Mouse (Mus musculus) megakaryocyte progenitor cell, adult 5-6 weeks (primary cell): ENCODE data around the gene Wdr83os. TPM values are rescaled to one million over a fixed set of nuclear protein-coding genes. Genes with fewer than 3 reads are reported as not detected.
"Not testable (repeated sequence)": the region's sequence is repeated elsewhere in the genome, so short reads cannot be mapped to it uniquely, and the experiment has no call there.

Experiments used
- ATAC-seq: replicated peaks from 2 replicates; pipeline ENCODE4 v1.8.0; 2016; ENCODE audit warnings: mild to moderate bottlenecking, moderate TSS enrichment, inconsistent platforms; ENCODE audit not compliant: poor library complexity
- total RNA-seq, 2 experiments: library from RNA; stranded (forward) in 1 of 2; stranded (reverse) in 1 of 2; fragments of 157-497, 149-512 nt in 1 of 2; fragments of 200-1000 nt in 1 of 2; gene quantifications; 2 replicates each; pipeline versions ENCODE4 v1.2.3 to v1.2.4; 2015 to 2017

The Wdr83os gene
- total RNA-seq, 2 experiments from 2014 or later: 41.4 to 193 TPM

DNA sequence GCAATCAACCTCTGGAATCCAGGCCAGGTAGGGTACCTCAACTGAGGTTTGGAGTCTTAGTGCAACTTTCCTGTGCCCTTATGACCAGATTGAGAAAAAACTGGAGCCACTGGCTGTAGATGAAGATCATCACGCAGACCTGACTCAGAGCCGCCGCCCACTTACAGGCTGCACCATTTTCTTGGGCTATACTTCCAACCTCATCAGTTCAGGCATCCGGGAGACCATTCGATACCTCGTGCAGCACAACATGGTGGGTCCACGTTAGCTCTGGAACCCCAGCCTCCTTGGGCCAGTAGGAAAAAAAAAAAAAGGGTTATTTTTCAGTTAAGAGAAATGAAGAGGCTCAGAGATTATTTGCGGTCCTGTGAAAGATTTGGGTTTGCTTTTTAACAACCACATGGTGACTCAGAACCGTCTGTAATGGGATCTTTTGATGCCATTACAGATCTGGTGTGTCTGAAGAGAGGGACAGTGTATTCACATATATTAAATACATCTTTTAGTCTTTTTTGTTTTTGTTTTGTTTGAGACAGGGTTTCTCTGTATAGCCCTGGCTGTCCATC lies 8.1 kb upstream of the Wdr83os start:
- no peak for ATAC-seq

DNA sequence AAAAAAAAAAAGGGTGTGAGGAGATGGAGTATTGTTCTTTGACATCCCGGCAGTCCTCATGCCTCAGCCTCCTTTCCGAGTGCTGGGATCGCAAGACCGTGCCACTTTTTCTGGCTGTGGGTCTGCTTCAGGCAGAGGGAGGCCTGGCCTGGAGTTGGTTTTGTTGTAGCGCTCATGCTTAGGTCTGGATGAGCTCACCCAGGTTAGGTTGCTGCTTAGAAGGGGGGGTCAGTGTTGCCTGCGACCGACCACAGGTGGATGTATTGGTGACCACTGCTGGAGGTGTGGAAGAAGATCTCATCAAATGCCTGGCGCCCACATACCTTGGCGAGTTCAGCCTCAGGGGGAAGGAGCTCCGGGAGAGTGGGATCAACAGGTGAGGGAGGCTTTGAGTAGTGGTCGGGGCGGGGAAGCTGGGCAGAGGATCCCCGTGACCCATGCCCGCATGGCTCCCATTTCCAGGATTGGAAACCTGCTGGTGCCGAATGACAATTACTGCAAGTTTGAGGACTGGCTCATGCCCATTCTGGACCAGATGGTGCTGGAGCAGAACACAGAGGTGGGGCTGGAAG lies 7.4 kb upstream of the Wdr83os start:
- no peak for ATAC-seq

DNA sequence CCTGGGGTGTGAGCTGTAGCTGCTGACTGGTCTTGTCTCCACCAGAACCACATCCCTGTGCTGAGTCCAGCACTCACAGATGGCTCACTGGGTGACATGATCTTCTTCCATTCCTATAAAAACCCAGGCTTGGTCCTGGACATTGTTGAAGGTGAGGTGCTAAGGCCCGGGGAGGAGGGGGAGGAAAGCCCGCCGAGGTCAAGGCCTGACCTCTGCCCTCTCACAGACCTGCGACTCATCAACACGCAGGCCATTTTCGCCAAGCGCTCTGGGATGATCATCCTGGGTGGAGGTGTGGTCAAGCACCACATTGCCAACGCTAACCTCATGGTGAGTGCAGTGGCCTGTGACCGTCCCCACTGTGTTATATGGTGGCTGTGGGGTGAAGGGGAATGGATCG lies 6.4 kb upstream of the Wdr83os start:
- no peak for ATAC-seq

DNA sequence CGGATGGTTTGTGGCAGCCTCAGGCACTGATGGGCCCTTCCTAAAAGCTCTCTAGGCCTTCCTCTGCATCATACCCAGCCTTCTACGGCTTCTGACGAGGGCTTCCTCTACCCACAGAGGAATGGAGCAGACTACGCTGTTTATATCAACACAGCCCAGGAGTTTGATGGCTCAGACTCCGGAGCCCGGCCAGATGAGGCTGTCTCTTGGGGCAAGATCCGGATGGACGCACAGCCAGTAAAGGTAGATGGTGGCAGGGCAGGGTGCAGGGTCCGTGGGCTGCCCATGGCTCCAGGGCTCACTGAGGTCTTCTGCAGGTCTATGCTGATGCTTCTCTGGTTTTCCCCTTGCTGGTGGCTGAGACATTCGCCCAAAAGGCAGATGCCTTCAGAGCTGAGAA lies 5.9 kb upstream of the Wdr83os start:
- no peak for ATAC-seq

DNA sequence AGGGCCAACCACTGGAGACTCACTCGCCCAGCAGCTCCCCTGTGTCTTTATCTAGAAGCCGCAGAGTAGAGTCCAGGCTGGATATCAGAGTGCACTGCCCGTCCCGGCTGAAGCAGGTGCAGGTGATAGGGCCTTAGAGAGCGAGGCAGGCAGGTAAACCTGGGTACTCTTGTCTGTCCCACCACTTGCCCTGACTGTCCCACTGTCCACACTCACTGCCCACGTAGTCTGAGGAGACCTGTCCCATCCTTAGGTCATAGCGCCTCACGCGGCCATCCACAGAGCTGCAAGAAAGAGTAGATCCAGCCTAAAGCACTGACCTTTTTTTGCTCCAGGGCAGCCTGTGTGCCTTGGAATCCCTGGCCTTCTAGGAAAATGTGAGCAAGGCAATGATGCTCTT lies 4.5 kb upstream of the Wdr83os start:
- ATAC-seq: no peak

DNA sequence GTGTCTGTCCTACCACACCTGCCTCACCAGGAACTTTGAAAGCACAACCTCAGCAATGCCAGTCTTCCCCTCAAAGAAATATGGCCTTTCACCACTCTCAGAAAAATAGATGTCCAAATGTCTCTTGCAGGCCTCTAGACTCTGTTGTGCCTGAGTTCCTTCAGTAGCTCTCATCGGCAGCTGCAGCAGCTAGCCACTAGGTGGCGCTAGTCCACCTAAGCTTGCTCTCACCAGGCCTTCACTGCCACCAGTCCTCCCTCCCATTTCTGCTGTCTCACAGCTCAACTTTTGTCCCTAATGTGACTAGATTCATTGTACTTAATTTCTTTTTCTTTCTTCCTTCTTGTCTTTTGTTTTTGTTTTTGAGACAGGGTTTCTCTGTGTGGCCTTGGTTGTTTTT lies 3.5 kb upstream of the Wdr83os start:
- peak; percentile 64 for ATAC-seq

DNA sequence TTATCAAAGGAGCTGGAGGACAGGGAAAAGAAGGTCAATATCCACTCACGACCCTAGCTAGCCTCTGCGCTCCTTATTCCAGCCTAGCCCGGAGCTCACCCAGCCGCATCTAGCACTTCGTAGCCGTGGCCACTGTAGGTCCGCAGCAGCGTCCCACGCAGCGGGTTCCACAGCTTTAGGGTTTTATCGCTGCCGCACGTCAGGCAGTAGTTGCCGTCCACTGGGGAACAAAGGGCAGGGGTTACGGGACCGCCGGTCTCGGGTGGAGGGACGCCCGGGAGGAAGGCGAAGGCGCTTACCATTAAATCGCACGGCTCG lies 367 bp upstream of the Wdr83os start:
- no peak for ATAC-seq

DNA sequence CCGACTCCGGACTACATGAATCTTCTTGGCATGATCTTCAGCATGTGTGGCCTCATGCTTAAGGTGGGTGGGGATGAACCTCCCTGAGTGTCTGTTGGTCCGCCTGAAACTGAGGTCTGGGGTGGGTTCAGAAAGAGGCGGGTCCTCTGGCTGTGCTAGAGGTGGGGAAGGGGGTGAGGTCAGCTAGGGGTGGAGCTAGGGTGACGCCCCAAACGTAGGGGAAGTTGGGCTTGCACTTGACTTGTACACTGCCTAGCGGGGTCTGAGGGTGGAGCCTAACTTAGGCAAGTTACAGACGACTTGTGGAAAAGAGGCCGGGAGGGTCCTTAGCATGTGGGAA lies 646 bp downstream of the Wdr83os start, which contains the start of gene Wdr83:
Wdr83 (minus strand) TSS at position 91 of the 340 bp plus-strand sequence.
- ATAC-seq: peak; percentile 64

DNA sequence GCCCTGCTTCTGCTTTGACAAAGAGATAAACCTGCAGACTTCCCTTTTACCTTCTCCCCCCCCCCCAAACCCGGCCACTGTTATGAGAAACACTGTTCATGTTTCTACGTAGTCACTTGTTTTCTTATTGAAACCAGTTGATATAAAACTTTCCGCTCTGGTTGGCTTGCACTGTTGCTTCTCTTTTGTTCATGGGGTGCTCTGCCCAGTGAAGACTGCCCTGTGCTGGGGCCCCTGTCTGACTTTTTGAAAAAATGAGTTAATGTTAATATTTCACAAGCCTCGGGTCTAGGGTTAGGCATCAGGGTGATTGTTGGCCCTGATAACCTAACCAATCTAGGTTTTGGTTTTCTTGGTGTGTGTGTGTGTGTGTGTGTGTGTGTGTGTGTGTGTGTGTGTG lies 1.6 kb downstream of the Wdr83os start:
- ATAC-seq: not testable (repeated sequence)

DNA sequence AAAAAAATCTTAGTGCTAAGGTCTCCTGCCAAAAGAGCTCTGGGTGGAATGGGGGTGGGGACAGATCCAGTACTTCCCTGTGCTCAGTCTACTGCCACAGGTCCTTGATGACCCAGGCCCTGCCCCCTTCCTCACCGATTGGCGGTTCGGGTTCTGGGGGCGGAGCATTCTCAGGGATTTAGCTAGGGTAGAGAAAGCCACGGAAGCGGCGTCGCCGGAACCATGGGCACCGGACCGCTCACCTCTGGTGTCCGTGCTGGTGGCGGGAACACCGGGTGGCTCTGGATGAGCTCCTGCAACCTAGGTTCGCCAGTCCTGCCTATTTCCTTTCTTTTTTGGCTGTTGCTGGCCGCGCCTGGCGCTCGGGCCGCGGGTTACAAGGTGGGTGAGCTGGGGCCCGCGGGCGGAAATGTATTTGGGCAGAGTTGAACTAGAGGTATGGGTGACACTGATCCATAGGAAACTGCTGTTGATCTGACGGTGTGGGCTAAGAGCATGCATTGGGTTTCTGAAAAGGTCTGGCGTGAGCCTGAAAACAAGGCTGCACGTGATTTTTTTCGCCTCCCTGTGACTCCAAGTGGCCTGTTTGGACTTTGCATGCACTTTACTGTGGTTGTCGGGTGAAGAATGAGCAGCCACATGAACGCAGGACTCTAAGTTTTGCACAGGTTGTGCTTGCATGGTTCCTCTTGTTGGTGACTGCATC lies 2.7 kb downstream of the Wdr83os start, which contains the start of gene Man2b1:
Man2b1 (plus strand) TSS at position 163 of the 706 bp plus-strand sequence.
- ATAC-seq: peak; percentile 67

DNA sequence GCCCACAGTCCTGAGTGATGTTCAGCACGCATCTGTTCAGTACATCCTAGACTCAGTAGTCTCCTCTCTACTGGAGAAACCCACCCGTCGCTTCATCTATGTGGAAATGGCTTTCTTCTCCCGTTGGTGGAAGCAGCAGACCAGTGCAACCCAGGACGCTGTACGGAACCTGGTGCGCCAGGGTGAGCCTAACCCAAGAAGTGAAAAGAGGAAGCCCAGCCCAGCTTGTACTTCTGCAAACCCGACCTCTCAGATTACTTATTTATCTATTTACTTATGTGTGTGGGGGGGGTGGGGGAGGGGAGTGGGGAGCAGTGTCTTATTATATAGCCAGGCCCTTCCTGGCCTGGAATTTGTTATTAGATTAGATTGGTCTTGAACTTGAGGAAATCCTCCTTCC lies 4.1 kb downstream of the Wdr83os start:
- ATAC-seq: peak; percentile 16; the same call in 1 of the 2 replicates

DNA sequence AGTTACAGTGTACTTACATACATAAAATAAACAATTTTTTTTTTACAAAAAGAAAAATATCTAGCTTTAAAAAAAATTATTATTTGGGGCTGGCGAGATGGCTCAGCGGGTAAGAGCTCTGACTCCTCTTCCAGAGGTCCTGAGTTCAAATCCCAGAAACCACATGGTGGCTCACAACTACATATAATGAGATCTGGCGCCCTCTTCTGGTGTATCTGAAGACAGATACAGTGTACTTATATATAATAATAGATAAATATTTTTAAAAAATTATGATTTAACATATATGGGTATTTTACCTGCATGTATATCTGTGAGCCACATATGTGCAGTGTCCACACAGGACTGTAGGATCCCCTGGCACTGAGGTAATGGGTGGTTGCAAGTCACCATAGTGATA lies 5.7 kb downstream of the Wdr83os start:
- no peak for ATAC-seq

DNA sequence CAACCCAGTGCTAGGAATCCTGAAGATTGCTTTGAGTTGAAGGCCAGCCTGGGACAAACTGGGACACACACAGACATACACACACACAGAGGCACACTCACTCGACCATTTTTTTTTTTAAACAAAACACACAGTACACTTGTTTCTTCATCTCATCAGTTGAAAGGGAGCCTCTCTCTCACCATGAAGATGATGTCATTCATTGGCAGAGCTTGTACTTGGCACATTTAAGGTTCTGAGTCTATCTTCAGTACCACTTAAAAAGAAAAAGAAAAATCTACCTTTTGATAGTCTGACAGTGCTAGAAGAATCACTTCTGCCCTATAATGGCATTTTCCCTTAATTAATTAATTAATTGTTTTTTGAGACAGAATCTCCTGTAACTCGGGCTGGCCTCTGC lies 8.2 kb downstream of the Wdr83os start:
- no peak for ATAC-seq

DNA sequence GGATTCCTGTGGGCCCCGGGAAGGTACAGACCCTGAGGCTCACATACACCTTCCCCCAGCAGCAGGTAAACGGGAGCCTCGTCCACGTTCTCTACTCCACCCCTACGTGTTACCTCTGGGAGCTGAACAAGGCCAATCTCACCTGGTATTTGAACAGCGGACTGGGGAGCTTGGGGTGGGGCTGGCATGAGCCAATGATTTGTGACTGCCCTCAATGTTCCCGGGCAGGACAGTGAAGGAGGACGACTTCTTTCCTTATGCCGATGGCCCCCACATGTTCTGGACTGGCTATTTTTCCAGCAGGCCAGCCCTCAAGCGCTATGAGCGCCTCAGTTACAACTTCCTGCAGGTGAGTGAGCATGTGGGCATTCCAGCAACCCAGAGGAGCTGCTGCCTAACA lies 10.3 kb downstream of the Wdr83os start:
- no peak for ATAC-seq

DNA sequence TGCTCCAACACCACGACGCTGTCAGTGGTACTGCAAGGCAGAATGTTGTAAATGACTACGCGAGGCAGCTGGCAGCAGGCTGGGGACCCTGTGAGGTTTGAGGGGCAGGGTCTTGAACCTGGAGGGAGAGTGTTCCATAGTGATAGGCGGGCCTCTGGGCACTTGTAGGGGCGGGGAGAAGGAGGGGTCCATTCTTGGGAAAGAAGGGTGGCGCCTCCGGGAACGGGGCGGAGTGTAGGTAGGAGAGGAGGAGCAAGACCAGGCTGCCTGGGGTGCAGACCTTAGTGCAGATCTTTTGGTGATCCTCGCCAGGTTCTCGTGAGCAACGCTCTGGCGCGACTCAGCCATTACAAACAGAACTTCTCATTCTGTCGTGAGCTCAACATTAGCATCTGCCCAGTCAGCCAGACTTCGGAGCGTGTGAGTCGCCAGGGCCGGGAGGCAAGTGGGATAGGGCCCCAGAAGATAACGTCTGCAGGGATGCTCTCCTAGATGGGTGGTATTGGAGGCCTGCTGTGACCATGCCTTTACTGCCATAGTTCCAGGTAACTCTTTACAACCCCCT lies 11.1 kb downstream of the Wdr83os start:
- ATAC-seq: no peak

DNA sequence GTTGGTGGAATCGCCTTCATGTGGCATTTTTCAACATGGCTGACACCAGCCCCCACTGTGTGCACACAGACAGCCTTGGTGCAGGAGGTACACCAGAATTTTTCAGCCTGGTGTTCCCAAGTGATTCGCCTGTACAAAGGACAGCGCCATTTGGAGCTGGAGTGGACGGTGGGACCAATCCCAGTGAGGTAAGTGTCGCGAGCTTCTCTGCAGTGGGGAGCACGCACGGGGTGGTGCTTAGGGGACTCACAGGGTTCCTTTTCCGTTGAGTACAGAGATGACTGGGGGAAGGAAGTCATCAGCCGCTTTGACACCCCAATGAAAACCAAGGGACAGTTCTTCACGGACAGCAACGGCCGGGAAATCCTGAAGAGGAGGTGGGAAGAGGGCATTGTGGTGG lies 14.5 kb downstream of the Wdr83os start:
- no peak for ATAC-seq

DNA sequence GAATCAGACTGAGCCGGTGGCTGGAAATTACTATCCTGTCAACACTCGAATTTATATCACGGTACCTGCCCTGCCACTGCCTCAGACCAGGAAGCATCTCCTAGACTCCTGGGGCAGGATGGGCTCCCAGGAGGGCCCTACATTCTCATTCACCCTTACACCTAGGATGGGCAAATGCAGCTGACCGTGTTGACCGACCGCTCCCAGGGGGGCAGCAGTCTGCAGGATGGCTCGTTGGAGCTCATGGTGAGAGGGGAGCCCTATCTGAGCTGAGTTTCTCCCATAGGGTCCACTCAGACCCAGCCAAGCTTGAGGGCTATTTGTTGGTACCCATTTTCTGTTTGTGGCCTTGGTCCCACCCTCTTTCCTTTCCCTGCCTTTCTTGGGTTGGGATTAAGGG lies 15.0 kb downstream of the Wdr83os start:
- no peak for ATAC-seq

DNA sequence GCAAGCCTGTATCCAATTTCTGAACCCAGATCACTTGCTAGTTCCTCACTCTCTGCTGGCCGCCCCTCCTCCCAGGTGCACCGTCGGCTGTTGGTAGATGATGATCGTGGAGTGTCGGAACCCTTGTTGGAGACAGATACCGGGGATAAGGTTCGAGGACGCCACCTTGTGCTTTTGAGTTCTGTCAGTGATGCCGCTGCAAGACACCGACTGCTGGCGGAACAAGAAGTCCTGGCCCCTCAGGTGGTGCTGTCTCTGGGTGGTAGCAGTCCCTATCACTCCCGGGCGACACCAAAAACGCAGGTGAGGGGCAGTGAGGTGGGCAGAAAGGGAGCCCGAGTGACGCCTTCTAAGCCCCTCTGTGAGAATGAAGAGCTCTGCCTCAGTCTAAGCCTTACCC lies 15.7 kb downstream of the Wdr83os start:
- no peak for ATAC-seq

DNA sequence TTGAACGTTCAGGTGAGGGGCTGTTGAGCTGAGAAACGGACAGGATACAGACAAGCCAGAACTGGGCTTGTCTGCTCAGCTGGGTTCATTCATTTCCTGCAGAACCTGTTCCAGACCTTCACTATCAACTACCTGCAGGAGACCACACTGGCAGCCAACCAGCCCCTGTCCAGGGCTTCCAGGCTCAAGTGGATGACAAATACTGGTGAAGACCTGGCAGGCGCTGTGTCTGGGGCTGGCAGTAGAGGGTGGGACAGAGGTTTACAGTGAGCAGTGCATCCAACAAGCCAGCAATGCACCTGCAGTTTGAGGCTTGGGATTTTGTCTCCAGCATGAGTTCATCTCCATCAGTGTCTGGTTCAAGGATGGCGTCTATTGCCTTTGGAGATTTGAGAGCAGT lies 16.3 kb downstream of the Wdr83os start:
- ATAC-seq: no peak

DNA sequence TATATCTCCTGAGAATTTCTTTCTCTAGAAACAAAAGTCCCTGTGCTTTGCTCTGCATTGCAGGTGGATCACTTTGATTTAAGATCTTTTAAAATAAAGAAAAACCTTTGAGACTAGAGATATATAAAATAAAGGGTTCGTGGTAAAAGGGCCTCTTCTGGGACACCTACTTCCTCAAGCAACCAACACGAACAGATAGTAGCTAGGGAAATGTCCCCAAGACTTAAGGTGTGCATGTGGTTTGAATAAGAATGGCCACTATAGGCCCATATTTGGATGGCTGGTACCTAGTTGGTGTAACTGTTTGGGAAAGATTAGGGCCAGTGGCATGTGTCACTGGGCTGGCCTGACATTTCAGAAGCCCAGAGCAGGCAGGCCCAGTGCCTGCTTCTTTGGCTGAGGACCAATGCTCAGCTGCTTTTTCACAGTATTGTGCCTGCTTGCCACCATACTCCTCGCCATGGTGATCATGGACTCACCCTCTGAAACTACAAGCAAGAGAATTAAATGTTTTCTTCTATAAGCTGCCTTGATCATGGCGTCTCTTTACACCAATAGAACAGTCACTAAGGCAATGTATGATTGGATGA lies 19.6 kb downstream of the Wdr83os start:
- no peak for ATAC-seq

DNA sequence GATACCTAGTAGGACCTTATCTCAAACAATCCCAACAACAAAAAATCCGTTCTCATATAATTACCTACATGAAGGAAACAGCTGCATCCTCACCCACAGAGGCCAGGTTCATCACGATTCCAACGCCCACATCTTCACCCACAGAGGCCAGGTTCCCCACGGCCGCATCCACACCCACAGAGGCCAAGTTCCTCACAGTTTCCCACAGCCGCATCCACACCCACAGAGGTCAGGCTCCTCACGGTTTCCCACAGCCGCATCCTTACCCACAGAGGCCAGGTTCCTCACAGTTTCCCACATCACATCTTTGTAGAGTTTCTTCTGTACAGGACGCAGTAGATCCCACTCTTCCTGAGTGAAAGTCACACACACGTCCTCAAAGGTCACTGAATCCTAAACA lies 32.7 kb downstream of the Wdr83os start:
- ATAC-seq: no peak

DNA sequence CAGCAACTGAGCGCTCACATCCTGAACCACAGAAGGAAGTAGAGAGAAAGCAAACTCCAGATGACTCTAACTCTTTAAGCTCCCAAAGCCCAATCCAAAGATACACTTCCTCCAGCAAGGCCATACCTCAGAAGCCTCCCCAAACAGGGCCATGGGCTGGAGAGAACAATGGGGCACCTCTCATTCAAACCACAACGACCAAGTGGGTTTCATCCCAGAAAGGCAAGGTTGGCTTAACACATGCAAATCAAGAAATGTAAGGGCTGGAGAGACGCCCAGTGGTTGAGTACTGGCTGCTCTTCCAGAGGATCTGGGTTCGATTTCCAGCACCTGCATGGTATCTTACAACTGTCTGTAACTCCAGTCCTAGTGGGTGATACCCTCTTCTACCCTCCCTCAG lies 35.0 kb downstream of the Wdr83os start:
- ATAC-seq: no peak
